Mouse (Mus musculus) thymus, adult 2 months (tissue): ENCODE data around the gene Csf1.

ENCODE experiments used
- CTCF ChIP-seq: fragments of 200-500 bp; IDR thresholded peaks from 2 replicates; pipeline ENCODE4 v1.5.1; 2012; ENCODE audit warnings: mild to moderate bottlenecking, control low read depth, low read length, moderate library complexity, borderline replicate concordance; ENCODE audit not compliant: control insufficient read depth, poor library complexity, insufficient read depth; ENCODE audit errors: extremely low read depth
- POLR2A ChIP-seq: fragments of 200-500 bp; IDR thresholded peaks from 2 replicates; pipeline ENCODE4 v1.6.1; 2012; ENCODE audit warnings: mild to moderate bottlenecking, low read length, control low read depth, moderate library complexity; ENCODE audit not compliant: control insufficient read depth, poor library complexity, insufficient read depth; ENCODE audit errors: extremely low read depth

- no peak for TF ChIP-seq POLR2A
- TF ChIP-seq CTCF = no peak
Observed at GRCm38 (mm10) chr3:107750775-107751540, 9.3 kb downstream of the Csf1 start.
